Mouse (Mus musculus): ENCODE measurements at regions not wholly inside any gene's neighbourhood (a gene's known extent, or its start where the extent isn't known, plus 50 kb on each side); places are given as distances from the start of the nearest gene placed in this dataset.

GRCm38 (mm10) chr16:74609564-74609963 lies 197.9 kb upstream of the Robo2 start:
- no peak for DNase-seq (ENCODE audit: low spot score in 2 of 2)

DNA sequence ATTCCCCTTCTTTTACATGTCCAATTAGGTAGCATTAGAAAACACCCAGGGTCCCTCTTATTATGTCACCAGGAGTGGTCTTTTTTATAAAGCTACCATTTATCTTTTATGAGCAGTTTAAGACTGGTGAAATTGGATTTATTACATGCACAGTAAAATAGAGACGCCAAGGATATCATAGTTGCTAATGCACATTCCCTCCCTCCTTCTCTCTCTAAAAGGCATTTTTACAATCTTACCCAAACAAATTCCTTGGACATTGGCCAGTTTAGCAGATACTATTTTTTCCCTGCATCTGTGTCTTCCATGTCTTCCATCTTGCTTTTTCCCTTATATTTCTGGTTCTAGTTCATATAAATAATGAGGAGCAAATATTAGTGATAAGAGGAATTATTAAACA lies 186.7 kb upstream of the Robo2 start:
- no peak for DNase-seq (ENCODE audit: low spot score in 2 of 2)

DNA sequence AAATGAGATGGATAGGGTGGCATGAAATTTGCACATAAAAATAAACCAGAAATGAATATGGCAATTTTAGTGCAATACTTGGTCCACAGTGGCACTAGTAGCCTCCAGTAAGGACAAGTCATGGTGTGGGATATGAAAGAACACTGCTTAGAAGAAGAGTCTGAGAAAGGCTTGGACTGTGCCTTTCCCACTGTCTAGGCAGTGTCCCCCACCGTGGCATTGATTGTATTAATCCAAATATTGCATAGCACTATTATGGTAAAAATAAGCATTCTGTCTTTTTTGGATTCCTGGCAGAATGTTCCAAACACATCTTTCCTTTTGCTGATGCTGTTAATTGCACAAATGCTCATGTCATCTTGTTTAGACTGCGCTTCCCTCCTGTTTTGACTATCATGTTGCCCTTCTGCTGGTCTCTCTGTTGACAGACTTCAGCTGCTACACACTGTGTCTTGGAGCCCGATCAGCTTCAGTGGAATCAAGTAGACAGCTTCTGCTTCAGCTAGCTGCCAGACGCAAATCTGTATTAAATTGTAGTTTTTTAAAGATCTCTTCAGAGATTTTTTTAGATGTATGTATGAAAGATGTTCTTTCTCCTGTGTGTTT lies 186.2 kb upstream of the Robo2 start:
- DNase-seq (ENCODE audit: low spot score in 2 of 2), result peak; percentile 32 to 37

- DNase-seq (ENCODE audit: low spot score in 2 of 2), result no peak
Measured at GRCm38 (mm10) chr16:74591896-74592295, 180.3 kb upstream of the Robo2 start.

- no peak for DNase-seq (ENCODE audit: low spot score in 2 of 2)
Measured at GRCm38 (mm10) chr16:74582645-74583423, 171.2 kb upstream of the Robo2 start.

DNA sequence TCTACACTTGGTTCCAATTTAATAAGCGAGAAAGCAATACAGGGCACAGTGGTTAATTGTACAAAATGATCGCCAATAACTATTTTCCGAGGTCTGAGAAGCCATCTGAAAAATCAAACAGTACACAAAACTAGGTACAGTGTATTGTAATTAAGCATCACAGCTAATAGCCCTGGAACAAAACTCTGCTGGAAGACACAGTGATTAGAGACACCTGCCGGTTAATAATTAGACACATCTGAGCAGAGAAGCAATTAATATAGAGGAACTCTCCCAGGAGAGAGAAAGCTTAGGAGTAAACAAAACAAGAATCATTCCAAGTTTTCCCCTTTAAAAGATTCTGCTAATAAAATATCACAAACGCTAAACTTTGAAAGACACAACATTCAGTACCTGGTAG lies 136.7 kb upstream of the Robo2 start:
- DNase-seq (ENCODE audit: low spot score in 2 of 2), result no peak

DNA sequence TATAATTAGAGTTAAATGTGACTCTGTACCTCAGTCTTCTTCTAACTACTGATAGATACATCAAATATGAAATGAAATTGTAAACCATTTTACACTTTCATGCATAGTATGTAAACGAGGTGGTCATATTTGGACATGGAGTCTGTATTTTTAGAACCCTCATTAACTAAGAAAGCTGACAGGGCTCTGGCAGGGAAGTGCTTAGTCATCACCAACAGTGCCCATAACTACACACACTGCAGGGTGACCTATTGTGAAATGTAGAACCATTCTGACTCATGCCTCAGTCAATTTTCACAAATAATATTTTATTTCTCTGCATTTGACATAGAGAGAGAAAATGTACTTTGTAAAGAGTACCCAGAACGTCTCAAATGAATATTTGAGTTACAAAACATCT lies 118.9 kb upstream of the Robo2 start:
- no peak for DNase-seq (ENCODE audit: low spot score in 2 of 2)

GRCm38 (mm10) chr16:74528245-74528644 lies 116.6 kb upstream of the Robo2 start:
- DNase-seq (ENCODE audit: low spot score in 2 of 2), result no peak

DNA sequence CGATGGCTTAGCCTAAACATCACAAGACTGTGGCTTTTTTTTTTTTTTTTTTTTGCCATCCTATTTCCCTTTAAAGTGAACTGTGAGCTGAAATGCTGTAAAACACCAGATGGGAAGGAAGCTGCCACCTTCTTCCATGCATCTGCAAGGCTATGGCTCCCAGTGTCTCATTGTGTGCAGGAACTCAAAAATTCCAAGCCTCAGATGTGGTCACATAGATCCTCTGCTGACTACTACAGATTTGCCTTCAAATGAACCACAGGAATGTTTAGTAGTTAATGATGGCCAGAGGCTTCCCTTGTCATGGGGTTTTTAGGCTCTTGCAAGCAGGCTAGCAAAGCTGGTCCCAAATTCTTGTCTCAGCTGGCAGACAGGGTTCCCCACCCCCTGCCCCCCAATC lies 114.9 kb upstream of the Robo2 start:
- no peak for DNase-seq (ENCODE audit: low spot score in 2 of 2)

DNA sequence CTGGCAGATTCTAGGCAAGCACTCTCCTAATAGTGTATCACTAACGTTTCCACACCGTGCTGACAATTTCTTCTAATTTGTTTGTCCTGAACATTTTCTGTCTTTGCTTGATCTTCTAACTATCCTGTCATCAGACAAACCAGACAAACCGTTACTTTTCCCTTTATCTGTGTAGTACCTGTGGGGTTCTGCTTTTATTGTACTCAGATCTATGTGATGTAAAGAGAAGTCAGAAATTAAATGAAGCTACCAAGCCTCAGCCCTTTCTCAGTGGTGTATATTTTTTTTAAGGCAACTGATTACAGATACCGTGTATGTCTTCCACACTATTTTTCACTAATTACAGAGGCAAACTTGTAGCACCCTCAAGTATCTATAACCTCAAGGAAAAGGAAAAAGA lies 108.9 kb upstream of the Robo2 start:
- no peak for DNase-seq (ENCODE audit: low spot score in 2 of 2)

GRCm38 (mm10) chr16:74517888-74518287 lies 106.3 kb upstream of the Robo2 start:
- no peak for DNase-seq (ENCODE audit: low spot score in 2 of 2)

DNA sequence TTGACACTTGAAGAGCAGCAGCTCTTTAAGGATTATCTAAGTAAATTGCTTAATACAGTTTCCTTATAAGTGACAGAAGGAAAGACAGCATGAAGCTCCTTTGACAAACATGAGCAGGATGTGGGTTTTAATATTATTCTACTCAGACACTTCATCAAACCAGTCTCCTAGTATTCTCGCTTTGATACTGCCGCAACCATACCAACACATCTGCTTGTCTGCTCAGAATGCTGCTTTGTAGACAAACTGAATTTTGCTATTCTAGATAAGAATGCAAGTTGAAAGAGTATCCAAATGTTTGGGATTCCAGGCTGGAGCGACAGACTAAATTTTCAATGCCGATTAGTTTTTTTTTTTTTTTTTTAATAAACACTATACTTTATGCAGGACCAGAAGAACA lies 105.7 kb upstream of the Robo2 start:
- no peak for DNase-seq (ENCODE audit: low spot score in 2 of 2)

DNA sequence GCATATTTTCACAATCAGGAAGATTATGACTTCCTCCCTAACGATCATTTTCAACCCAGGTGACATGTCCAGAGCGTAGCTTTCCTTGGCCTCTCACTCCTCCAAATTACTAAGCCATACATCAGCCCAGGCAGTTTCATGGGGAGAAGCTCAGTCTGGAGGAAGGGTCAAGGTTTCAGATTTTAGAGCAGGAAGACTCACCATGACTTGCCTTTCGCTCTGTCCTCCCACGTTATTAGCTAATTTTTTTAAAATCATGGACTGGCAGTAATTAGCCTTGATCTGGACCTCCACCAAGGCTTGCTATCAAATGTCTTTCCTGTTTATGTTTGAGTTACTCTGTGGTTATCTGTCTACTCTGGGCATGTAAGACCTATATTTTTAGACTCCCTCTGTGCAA lies 102.9 kb upstream of the Robo2 start:
- DNase-seq (ENCODE audit: low spot score in 2 of 2), result no peak

DNA sequence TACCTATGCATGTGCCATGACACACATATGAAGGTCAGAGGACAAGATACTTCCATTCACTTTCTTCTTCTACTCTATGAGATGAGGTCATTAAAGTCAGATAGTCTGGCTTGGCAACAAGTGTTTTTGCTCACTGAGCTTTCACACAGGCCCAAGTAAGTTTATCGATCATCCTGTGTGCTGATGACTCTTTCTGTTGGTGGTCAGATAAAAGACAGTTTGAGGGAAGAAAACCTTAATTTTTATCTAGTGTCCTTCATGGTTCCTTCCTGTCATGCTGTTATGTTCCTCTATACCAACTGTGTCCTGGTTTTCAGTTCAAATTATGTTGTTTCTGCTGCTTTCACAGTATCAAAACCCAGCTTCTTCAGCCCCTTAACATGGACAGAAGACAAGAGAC lies 98.8 kb upstream of the Robo2 start:
- DNase-seq (ENCODE audit: low spot score in 2 of 2), result no peak

GRCm38 (mm10) chr16:74509489-74509888 lies 97.9 kb upstream of the Robo2 start:
- no peak for DNase-seq (ENCODE audit: low spot score in 2 of 2)

DNA sequence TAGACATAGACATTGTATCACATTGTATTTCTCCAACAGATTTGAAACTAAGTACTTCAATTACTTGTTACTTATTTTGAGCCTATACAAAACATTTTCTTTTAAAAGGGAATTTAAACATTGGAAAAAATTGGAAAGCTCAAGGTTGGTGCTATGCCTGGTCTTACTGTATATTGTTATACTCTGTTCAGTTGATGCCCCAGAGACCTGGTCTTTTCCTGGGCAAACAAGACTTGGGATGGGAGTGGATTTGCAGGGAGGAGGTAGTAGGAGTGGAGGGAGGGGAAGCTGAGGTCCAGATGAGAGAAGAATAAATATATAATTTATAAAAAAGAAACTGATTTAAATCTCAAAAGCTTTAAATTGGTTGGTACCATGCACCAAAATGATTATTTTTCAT lies 95.1 kb upstream of the Robo2 start:
- no peak for DNase-seq (ENCODE audit: low spot score in 2 of 2)

- DNase-seq (ENCODE audit: low spot score in 2 of 2), result no peak
Measured at GRCm38 (mm10) chr16:74506173-74506709, 94.6 kb upstream of the Robo2 start.

GRCm38 (mm10) chr16:74504426-74504825 lies 92.8 kb upstream of the Robo2 start:
- DNase-seq (ENCODE audit: low spot score in 2 of 2), result no peak

DNA sequence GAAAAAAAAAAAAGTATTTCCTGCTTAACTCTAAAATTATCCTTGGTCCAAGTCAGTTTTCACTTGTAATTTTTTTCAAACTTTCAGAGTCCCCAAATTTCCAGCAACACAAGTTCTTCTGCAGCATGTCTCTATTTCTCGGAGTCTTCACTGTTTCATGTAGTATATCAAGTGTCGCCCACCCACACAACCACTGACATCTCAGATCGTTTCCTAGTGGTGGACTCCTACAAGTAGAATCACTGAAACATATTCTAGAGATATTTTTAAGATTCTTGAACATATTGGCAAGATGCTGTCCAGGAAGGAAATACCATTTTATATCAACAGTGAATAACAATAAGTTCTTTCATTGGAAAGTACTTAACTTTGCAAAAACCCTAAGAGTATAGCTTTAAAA lies 89.1 kb upstream of the Robo2 start:
- DNase-seq (ENCODE audit: low spot score in 2 of 2), result no peak

- DNase-seq (ENCODE audit: low spot score in 2 of 2), result no peak
Measured at GRCm38 (mm10) chr16:74467745-74468420, 56.3 kb upstream of the Robo2 start.

- DNase-seq (ENCODE audit: low spot score in 2 of 2), result no peak
Measured at GRCm38 (mm10) chr16:74467159-74467558, 55.5 kb upstream of the Robo2 start.

DNA sequence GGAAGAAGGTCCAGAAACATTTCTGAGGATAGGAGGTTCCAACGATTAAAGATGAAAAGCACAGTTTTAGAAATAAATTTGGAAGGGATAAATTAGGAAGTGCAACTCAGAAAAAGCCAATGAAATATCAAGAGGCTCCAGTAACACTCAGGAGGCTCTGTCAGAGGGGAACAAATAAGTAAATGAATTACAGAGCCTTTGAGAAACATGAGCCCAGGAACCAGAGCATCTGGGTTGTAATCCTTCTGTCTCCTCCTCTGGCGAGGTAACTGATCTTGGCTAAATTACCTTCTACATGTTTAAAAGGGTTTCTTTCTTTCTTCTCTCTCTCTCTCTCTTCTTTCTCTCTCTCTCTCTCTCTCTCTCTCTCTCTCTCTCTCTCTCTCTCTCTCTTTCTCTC lies 53.2 kb upstream of the Robo2 start:
- no peak for DNase-seq (ENCODE audit: low spot score in 2 of 2)

Data from layer of hippocampus, postnatal 10 days (tissue).